Mouse (Mus musculus) heart, embryonic 11.5 days (tissue): ENCODE results near the gene Foxd4. TPM values are rescaled to one million over a fixed set of nuclear protein-coding genes. Genes with fewer than 3 reads are reported as not detected.
A peak's percentile ranks its signal among the peaks of the same experiment; 100 is the strongest.

Experiments used
- ATAC-seq: fragments of 200-750 bp; cut with Nextera tagmentation; replicated peaks from 2 replicates; pipeline ENCODE4 v1.8.0; 2017; ENCODE audit warnings: moderate library complexity; ENCODE audit not compliant: insufficient number of reproducible peaks, low FRiP score, low TSS enrichment
- H3K27ac ChIP-seq: fragments of 300-500 bp; sonication (generic); 2 replicates; pipeline ENCODE4 v1.5.1; 2014; ENCODE audit warnings: mild to moderate bottlenecking, low read depth, low read length
- H3K27me3 ChIP-seq: fragments of 300-500 bp; sonication (generic); 2 replicates; pipeline ENCODE4 v1.6.1; 2014; ENCODE audit warnings: mild to moderate bottlenecking, low read length, mixed read lengths; ENCODE audit not compliant: control insufficient read depth, insufficient read depth
- H3K36me3 ChIP-seq: fragments of 300-500 bp; sonication (generic); 2 replicates; pipeline ENCODE4 v1.6.1; 2014; ENCODE audit warnings: mild to moderate bottlenecking, low read length, moderate library complexity, mixed read lengths; ENCODE audit not compliant: control insufficient read depth, insufficient read depth
- H3K4me1 ChIP-seq: fragments of 300-500 bp; sonication (generic); 2 replicates; pipeline ENCODE4 v1.6.1; 2014; ENCODE audit warnings: low read length; ENCODE audit not compliant: control insufficient read depth, insufficient read depth
- H3K4me2 ChIP-seq: fragments of 300-500 bp; sonication (generic); 2 replicates; pipeline ENCODE4 v1.6.1; 2014; ENCODE audit warnings: mild to moderate bottlenecking, moderate library complexity
- H3K4me3 ChIP-seq: fragments of 300-500 bp; sonication (generic); 2 replicates; pipeline ENCODE4 v1.5.1; 2014; ENCODE audit warnings: low read depth, low read length
- H3K9ac ChIP-seq: fragments of 300-500 bp; sonication (generic); 2 replicates; pipeline ENCODE4 v1.6.1; 2014; ENCODE audit warnings: mild to moderate bottlenecking, low read depth, low read length, moderate library complexity
- H3K9me3 ChIP-seq: fragments of 300-500 bp; sonication (generic); replicated peaks from 2 replicates; pipeline ENCODE4 v1.6.1; 2016; ENCODE audit warnings: low read length; ENCODE audit not compliant: control insufficient read depth
- WGBS: fragments of 180-500 bp; shearing (Covaris S2); extraction: QIAGEN DNeasy Blood & Tissue Kit; methylation state at CpG from one replicate; pipeline ENCODE4 v1.1.7; 2014; ENCODE audit not compliant: insufficient replicate concordance; 5-methylcytosine and 5-hydroxymethylcytosine counted together
- polyA plus RNA-seq: library from polyadenylated mRNA; unstranded; fragments of >200 nt; fragmentation: Nextera tagmentation; extraction: Ambion mirVana; gene quantifications from 2 replicates; pipeline ENCODE4 v1.2.1, GENCODE M21; 2014

Foxd4 gene
- polyA plus RNA-seq, 1 experiment from 2014 or later = not detected

DNA sequence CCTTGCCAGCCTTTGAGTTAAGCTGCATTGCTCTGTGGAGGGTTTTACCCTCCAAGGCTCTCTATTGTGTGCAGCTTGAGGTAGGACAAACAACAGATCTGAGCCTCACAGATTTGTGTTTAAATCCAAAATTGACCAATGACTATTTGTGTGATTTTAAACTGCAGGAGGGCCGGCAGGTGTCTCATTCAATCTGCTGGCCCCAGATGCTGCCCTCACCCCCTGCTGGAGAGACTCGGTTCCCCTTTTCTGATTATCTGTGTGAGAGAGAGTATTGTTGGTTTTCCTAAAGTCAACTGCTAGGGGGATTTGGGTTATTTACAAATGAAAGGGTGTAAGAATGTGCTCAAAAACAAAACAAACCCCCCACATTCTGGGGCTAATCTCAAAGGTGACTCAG, 1.3 kb upstream of the Foxd4 start:
- Histone ChIP-seq H3K4me3 (no peak overlapping the region), H3K4me1 (peaks cover 16% of the 10 kb centered on the region), H3K36me3 (no peaks in the 10 kb centered on the region), H3K9ac (no peak overlapping the region), H3K27ac (no peak overlapping the region), H3K4me2 (no peak overlapping the region), H3K27me3 (peaks cover 65% of the 10 kb centered on the region), H3K9me3 (no peaks in the 10 kb centered on the region)
- 7% methylated on average over 2 of the region's 2 CpGs for WGBS
- no peak for ATAC-seq

DNA sequence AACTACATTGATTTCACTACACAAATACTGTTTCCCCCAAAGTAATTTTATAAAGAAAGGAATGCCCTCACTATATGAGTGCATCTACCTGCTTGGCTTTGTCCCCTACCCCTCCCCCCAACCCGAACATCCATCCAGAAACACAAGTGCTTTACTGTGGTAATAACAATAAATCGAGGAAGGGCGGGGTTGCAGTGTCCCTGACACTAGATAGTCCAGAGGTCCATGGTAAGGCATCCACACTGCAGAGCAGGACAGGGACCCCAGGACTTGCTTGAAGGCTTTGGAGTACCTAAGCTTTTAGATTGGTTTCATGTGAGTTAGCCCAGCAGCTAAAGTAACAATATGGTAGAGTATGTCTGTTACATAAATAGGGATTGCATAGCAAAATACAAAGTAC, 669 bp upstream of the Foxd4 start:
- H3K4me3 ChIP-seq = no peak overlapping the region
- H3K9me3 ChIP-seq = no peaks in the 10 kb centered on the region
- H3K27me3 ChIP-seq = peaks cover 71% of the 10 kb centered on the region
- WGBS = 10% methylated on average over 3 of the region's 3 CpGs
- H3K9ac ChIP-seq = no peak overlapping the region
- no peak overlapping the region for H3K27ac ChIP-seq
- peaks cover 20% of the 10 kb centered on the region for H3K4me1 ChIP-seq
- H3K36me3 ChIP-seq = no peaks in the 10 kb centered on the region
- H3K4me2 ChIP-seq = no peak overlapping the region
- no peak for ATAC-seq

DNA sequence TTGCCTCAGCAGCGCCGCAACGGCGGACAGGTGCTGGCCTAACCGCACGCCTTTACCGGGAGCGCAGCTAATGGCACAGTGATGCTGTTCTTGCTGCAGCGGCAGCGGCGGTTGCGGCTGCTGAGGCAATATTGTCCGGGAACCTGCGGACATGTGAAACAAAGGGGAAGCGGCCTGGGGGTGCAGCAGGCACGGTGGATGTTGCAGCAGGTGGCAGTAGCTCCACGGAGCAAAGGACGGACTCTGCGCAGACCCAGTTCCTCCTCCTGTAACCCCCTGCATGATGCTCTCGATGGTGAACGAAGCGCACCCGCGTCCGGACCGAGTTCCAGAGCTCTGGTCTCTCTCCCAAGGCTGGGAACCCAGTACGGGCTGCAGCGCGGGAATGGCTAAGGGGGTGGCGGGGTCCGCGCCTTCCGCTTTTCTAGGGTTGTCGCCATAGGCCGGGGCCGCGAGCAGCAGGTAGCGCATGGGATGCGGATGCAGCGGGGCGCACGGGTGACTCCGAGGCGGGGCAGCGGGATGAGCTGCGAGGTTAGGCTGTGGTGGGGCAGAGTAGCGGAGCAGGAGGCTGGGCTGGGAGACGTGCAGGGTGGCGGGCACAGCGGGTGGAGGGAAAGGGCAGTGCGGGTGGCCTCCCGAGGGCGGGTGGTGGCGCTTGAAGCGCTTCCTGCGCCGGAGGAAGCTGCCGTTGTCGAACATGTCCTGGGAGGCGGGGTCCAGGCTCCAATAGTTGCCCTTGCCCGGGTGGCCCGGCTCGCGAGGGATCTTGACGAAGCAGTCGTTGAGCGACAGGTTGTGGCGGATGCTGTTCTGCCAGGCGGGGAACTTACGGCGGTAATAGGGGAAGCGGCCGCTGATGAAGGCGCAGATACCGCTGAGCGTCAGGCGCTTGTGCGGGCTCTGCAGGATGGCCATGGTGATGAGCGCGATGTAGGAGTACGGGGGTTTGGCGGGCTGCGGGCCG, 1.1 kb downstream of the Foxd4 start:
- Histone ChIP-seq H3K9ac (no peak overlapping the region), H3K27ac (no peak overlapping the region)
- WGBS = under 1% methylated on average over 84 of the region's 84 CpGs

DNA sequence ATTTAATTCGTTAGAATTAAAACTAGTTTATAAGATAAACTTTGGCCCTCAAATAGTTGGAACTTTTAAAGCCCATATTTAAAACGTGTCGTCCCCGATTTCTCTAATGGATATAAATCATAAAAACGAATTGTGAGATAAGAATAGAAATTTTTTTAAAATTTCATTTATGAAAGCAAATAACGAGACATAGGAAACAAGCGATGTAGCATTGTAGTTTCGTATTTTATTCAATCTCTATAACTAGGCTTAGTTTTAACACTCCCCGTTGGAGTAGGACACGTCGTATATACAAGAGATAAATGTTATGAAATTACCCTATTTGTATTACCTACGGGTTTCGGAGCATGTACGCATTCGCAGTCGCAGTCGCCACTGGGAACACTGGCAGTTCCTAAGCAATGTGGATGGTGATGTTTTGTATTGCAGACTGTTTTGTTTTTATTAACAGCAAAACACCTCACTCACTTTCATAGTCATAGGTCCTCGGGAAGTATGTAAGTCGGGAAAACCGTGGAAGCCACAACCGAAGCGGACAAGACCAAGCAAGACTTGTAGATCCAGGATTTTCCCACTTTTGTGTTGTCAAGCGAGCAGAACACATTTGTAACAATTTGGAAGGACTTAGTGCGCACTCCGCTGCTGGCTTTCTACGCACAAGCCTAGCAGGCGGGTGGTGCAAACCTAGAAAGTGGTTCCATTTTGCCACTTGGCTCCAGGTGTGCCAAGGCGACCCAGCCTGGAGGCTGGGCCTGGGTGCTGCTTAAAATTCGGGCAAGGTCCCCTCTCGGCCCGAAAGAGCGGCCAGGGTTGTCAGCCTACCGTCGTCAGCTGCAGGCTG, 2.0 kb downstream of the Foxd4 start:
- H3K27me3 ChIP-seq = peaks cover 79% of the 10 kb centered on the region
- H3K9me3 ChIP-seq = no peaks in the 10 kb centered on the region
- peaks cover 20% of the 10 kb centered on the region for H3K4me1 ChIP-seq
- WGBS = 6% methylated on average over 34 of the region's 34 CpGs
- H3K9ac ChIP-seq = no peak overlapping the region
- no peak for ATAC-seq
- no peak overlapping the region for H3K27ac ChIP-seq
- H3K4me2 ChIP-seq = peak overlapping the region; percentile 80
- peak overlapping the region; percentile 49 for H3K4me3 ChIP-seq
- no peaks in the 10 kb centered on the region for H3K36me3 ChIP-seq

More for the DNA sequence above, 1.1 kb downstream of the Foxd4 start:
- Histone ChIP-seq H3K27me3 (peaks cover 84% of the 10 kb centered on the region), H3K4me3 (peak overlapping the region; percentile 49), H3K4me1 (peaks cover 20% of the 10 kb centered on the region), H3K9me3 (no peaks in the 10 kb centered on the region), H3K4me2 (peak overlapping the region; percentile 80), H3K36me3 (no peaks in the 10 kb centered on the region)
- ATAC-seq = no peak

DNA sequence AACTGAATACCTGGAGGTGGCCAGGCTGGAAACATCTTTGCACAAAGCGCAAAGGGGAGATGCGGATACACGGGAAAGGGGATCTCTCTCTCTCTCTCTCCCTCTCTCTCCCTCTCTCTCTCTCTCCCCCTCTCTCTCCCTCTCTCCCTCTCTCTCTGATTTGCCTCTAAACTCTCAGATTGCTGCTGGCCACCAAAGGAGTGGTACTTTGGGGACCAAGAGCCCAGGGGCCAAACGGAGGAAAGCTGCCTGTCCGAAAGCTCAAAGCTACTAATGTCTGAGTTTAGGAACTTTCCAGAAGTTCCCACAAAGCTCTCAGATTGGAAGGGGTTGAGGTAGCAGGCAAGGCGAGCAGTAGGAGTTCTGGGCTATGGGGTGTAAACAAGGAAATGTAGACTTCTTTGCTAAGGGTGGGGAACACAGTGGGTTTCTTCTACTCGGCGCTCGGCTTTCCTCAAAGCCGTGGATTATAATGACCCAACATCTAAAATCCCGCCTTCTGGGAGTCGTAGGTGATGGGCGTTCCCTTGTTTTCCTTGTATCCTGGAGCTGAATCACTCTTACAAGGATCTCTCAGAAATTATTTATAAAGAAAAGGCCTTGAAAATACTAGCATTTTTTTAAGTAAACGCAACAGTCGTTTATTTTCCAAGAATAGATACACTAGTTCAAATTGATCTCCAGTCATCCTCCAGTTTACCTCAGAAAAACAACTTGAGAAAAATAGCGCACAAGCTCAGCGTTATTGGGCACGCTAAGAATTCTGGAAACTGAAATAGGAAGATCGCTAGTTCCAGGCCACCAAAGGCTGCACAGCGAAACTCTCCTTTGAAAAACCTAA, 2.9 kb downstream of the Foxd4 start:
- WGBS = 4% methylated on average over 20 of the region's 20 CpGs
- H3K36me3 ChIP-seq = no peaks in the 10 kb centered on the region
- peaks cover 20% of the 10 kb centered on the region for H3K4me1 ChIP-seq
- peaks cover 73% of the 10 kb centered on the region for H3K27me3 ChIP-seq
- no peaks in the 10 kb centered on the region for H3K9me3 ChIP-seq
- no peak overlapping the region for H3K9ac ChIP-seq
- H3K27ac ChIP-seq = no peak overlapping the region
- peak overlapping the region; percentile 36; the same call in 1 of the 2 replicates for H3K4me3 ChIP-seq
- peak overlapping the region; percentile 66 for H3K4me2 ChIP-seq
- ATAC-seq = no peak

DNA sequence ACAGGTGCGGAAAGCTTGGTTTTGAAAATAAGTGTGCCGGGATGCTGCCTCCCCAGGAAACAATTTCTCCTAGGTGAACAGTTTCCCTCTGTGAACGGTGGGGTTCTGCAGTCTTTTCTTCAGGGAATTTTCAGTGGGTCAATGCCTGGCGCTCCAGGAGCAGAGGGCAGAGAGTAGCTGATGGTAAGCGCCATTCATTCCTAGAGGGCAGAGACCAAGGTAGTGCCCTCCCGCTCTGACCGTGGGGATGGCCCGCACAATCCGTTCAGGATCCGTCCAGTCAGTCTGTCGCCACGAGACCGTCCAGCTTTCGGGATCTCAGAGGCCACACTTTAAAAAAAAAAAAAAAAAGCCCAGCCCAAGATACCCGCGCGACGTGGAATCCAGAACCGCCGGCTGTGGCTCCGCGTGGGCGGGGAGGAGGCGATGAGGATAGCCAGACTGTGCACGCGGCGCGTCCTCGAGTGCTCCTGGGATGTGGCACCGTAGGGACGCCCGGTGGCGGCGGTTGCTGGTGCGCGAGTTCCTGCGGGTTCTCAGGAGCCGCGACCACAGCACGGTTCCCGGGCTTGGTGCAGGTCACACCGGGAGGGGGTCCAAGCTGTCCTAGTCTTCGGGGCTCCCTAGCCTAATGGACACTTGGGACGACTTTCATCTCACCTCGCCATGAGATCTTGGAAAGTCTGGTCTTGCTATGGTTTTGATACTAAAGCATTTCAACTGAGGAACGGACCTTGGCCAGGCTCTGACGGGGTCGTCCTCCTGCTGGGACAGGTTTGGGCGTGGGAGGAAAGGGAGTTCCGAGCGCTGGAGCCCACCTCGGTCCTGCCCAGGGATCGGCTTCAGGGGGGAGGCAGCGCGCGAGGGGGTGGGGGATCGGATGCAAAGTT, 3.7 kb downstream of the Foxd4 start:
- no peak for ATAC-seq
- Histone ChIP-seq H3K4me3 (peak overlapping the region; percentile 36), H3K4me2 (peak overlapping the region; percentile 66), H3K27ac (no peak overlapping the region), H3K9ac (no peak overlapping the region), H3K27me3 (peaks cover 65% of the 10 kb centered on the region), H3K36me3 (no peaks in the 10 kb centered on the region), H3K4me1 (peaks cover 20% of the 10 kb centered on the region), H3K9me3 (no peaks in the 10 kb centered on the region)
- WGBS = 2% methylated on average over 57 of the region's 57 CpGs

DNA sequence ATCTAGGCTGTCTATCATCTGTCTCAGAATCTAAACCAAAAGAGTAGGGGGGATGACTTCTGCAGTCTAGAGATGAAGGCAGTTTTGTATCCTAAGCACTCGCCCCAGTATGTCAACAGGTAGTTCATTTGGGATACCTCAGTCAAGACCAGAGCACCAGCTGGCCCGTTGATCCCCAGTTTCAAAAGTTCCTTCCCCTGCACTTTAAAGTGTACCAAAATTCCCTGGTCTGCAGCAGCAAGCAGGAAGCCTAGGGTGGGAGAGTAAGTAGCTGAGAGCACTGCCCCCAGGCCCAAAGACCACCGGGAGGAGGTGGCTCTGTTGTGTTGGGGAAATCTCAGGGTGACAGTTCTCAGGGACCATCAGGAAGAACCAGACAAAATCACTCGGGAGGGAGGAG, 4.5 kb downstream of the Foxd4 start:
- H3K9ac ChIP-seq = no peak overlapping the region
- peaks cover 58% of the 10 kb centered on the region for H3K27me3 ChIP-seq
- H3K4me1 ChIP-seq = peaks cover 20% of the 10 kb centered on the region
- ATAC-seq = no peak
- H3K27ac ChIP-seq = no peak overlapping the region
- no peaks in the 10 kb centered on the region for H3K36me3 ChIP-seq
- no peak overlapping the region for H3K4me2 ChIP-seq
- 18% methylated on average over 4 of the region's 4 CpGs for WGBS
- no peaks in the 10 kb centered on the region for H3K9me3 ChIP-seq
- no peak overlapping the region for H3K4me3 ChIP-seq
